ENCODE assay signal across 8 mouse cellular contexts in genomic region chr11:83040325-83040724, GRCm38 (mm10). TPM values are rescaled to one million over a fixed set of nuclear protein-coding genes. Genes with fewer than 3 reads are reported as not detected.
DNase-seq lines count a peak whose midpoint lies in the region; ATAC-seq lines count a peak whose summit lies in the region.

No protein-coding gene starts in this region.

- H3K79me2 ChIP-seq in macrophage (ENCODE audit: inconsistent target), result peaks cover 37% of the 10 kb centered on the region

- ATAC-seq in heart, embryonic 14.5 days (ENCODE audit: insufficient number of reproducible peaks, insufficient read depth, low FRiP score, low read depth), result no peak
- no peak for ATAC-seq in forebrain, embryonic 13.5 days

- DNase-seq in adrenal gland, postnatal 10 days, result peak; percentile 14
- no peak for DNase-seq in adrenal gland, adult 8-10 months
- DNase-seq in CD4-positive helper T cell, adult 2 months (ENCODE audit: low read depth, low spot score), result peak; percentile 90
- DNase-seq in ovary, postnatal 10 days (ENCODE audit: low spot score), result no peak
- DNase-seq in left cerebral cortex, adult 11 months (ENCODE audit: low spot score), result no peak

- no peaks in the 10 kb centered on the region for H3K36me3 ChIP-seq in heart, embryonic 14.5 days (ENCODE audit: control insufficient read depth, insufficient read depth, low read length)
- H3K36me3 ChIP-seq in macrophage (ENCODE audit: inconsistent target), result peaks cover 23% of the 10 kb centered on the region
- no peaks in the 10 kb centered on the region for H3K36me3 ChIP-seq in forebrain, embryonic 13.5 days (ENCODE audit: poor library complexity, severe bottlenecking)

- no peaks in the 10 kb centered on the region for H3K9me3 ChIP-seq in heart, embryonic 14.5 days (ENCODE audit: control insufficient read depth, low read length)
- H3K9me3 ChIP-seq in forebrain, embryonic 13.5 days (replicated peaks), result no peaks in the 10 kb centered on the region

- H3K4me3 ChIP-seq in heart, embryonic 14.5 days (ENCODE audit: control insufficient read depth in 1 of 2, insufficient read depth in 1 of 2, low read depth in 1 of 2, low read length in 2 of 2), result peak overlapping the region in 1 of 2 experiments; percentile 21; a peak in 1 of 4 replicates
- H3K4me3 ChIP-seq in macrophage (ENCODE audit: inconsistent target), result peak overlapping the region; percentile 54
- H3K4me3 ChIP-seq in forebrain, embryonic 13.5 days, result no peak overlapping the region

- no peak overlapping the region for H3K27ac ChIP-seq in heart, embryonic 14.5 days (replicated peaks in 1 of 2; ENCODE audit: control insufficient read depth in 1 of 2, insufficient read depth in 1 of 2, low read depth in 2 of 2, low read length in 2 of 2)
- peak overlapping the region; percentile 96 for H3K27ac ChIP-seq in macrophage
- no peak overlapping the region for H3K27ac ChIP-seq in forebrain, embryonic 13.5 days

- H3K4me2 ChIP-seq in heart, embryonic 14.5 days (ENCODE audit: low read length), result peak overlapping the region; percentile 62
- H3K4me2 ChIP-seq in forebrain, embryonic 13.5 days, result no peak overlapping the region

- no peak overlapping the region for H3K9ac ChIP-seq in heart, embryonic 14.5 days (ENCODE audit: low read length)
- H3K9ac ChIP-seq in forebrain, embryonic 13.5 days, result no peak overlapping the region

- 11% methylated on average over 1 of the region's 1 CpGs for WGBS in heart, embryonic 14.5 days
- no CpG with 5 or more reads among the region's 1 CpGs for WGBS in macrophage (ENCODE audit: missing documents)
- WGBS in forebrain, embryonic 13.5 days, result 32% methylated on average over 1 of the region's 1 CpGs

- H3K4me1 ChIP-seq in heart, embryonic 14.5 days (ENCODE audit: control insufficient read depth in 2 of 2, insufficient read depth in 2 of 2, low read length in 2 of 2), result no peaks in the 10 kb centered on the region
- no peaks in the 10 kb centered on the region for H3K4me1 ChIP-seq in forebrain, embryonic 13.5 days

- H3K27me3 ChIP-seq in heart, embryonic 14.5 days (ENCODE audit: control insufficient read depth, insufficient read depth, low read length), result no peaks in the 10 kb centered on the region
- peaks cover 7% of the 10 kb centered on the region; the same call in 1 of the 2 replicates for H3K27me3 ChIP-seq in forebrain, embryonic 13.5 days

RNA-seq across cellular contexts. Expression of gene Slfn8, which starts 19.7 kb away (rescaled TPM):
- under 1 TPM; 0.66 to 0.91 TPM for total RNA-seq in adrenal gland, postnatal 10 days (2021)
- total RNA-seq in adrenal gland, adult 8-10 months (2022), result 1 to 10 TPM; 1.9 to 5.4 (median 3.5) TPM
- 0.58 TPM in 2 replicates for polyA plus RNA-seq in heart, embryonic 14.5 days (2014; fragmentation: Nextera tagmentation; extraction: Ambion mirVana)
- total RNA-seq in macrophage (2018; cell fraction: chromatin; rRNA removed), result 1,000 to 10,000 TPM in 3 of 26 experiments, 100 to 1,000 TPM in 23; 149 to 1,206 (median 560) TPM
- total RNA-seq in macrophage (2018; cell fraction: cytosol; rRNA removed), result 100 to 1,000 TPM in 15 of 26 experiments, 10 to 100 TPM in 11; 69.3 to 339 (median 209) TPM
- total RNA-seq in macrophage (2018; cell fraction: nucleus; rRNA removed), result 100 to 1,000 TPM in 25 of 26 experiments, 10 to 100 TPM in 1; 97.1 to 956 (median 621) TPM
- polyA plus RNA-seq in macrophage (2018), result 43.7 to 104 TPM (median 83.5 TPM) in 3 replicates
- polyA plus RNA-seq in forebrain, embryonic 13.5 days (2015; fragmentation: Nextera tagmentation; extraction: Ambion mirVana), result 0.09 and 0.17 TPM in 2 replicates

RNA-seq across cellular contexts. Expression of gene Slfn2, which starts 24.6 kb away (rescaled TPM):
- total RNA-seq in adrenal gland, postnatal 10 days (2021), result 1 to 10 TPM; 6.6 to 8.3 TPM
- total RNA-seq in adrenal gland, adult 8-10 months (2022), result 1 to 10 TPM; 4.8 to 7.0 (median 6.1) TPM
- polyA plus RNA-seq in heart, embryonic 14.5 days (2014; fragmentation: Nextera tagmentation; extraction: Ambion mirVana), result 4.5 and 5.5 TPM in 2 replicates
- total RNA-seq in macrophage (2018; cell fraction: chromatin; rRNA removed), result 100 to 1,000 TPM; 204 to 973 (median 602) TPM
- total RNA-seq in macrophage (2018; cell fraction: cytosol; rRNA removed), result 1,000 to 10,000 TPM in 20 of 26 experiments, 100 to 1,000 TPM in 6; 511 to 2,505 (median 1,185) TPM
- 1,000 to 10,000 TPM in 19 of 26 experiments, 100 to 1,000 TPM in 7; 398 to 1,812 (median 1,263) TPM for total RNA-seq in macrophage (2018; cell fraction: nucleus; rRNA removed)
- polyA plus RNA-seq in macrophage (2018), result 335 to 670 TPM (median 455 TPM) in 3 replicates
- polyA plus RNA-seq in forebrain, embryonic 13.5 days (2015; fragmentation: Nextera tagmentation; extraction: Ambion mirVana), result 0.28 and 0.61 TPM in 2 replicates

RNA-seq across cellular contexts. Expression of gene Slfn9, which starts 48.7 kb away (rescaled TPM):
- 10 to 100 TPM in 1 of 2 experiments, 1 to 10 TPM in 1; 8.0 to 12.0 TPM for total RNA-seq in adrenal gland, postnatal 10 days (2021)
- total RNA-seq in adrenal gland, adult 8-10 months (2022), result 10 to 100 TPM in 2 of 4 experiments, 1 to 10 TPM in 2; 7.4 to 11.7 (median 9.1) TPM
- polyA plus RNA-seq in heart, embryonic 14.5 days (2014; fragmentation: Nextera tagmentation; extraction: Ambion mirVana), result 12.4 and 13.8 TPM in 2 replicates
- 100 to 1,000 TPM in 1 of 26 experiments, 10 to 100 TPM in 25; 10.2 to 267 (median 38.9) TPM for total RNA-seq in macrophage (2018; cell fraction: chromatin; rRNA removed)
- 100 to 1,000 TPM in 4 of 26 experiments, 10 to 100 TPM in 22; 16.4 to 122 (median 54.7) TPM for total RNA-seq in macrophage (2018; cell fraction: cytosol; rRNA removed)
- total RNA-seq in macrophage (2018; cell fraction: nucleus; rRNA removed), result 100 to 1,000 TPM in 4 of 26 experiments, 10 to 100 TPM in 22; 14.0 to 224 (median 67.3) TPM
- polyA plus RNA-seq in macrophage (2018), result 24.7 to 28.8 TPM (median 27.0 TPM) in 3 replicates
- polyA plus RNA-seq in forebrain, embryonic 13.5 days (2015; fragmentation: Nextera tagmentation; extraction: Ambion mirVana), result 9.3 and 10.2 TPM in 2 replicates

Comparison
In these comparisons a context has a peak if more than half of its experiments do, and no peak if none do; other contexts are left out.
1. DNase-seq: peak in adrenal gland, postnatal 10 days (single experiment) and CD4-positive helper T cell, adult 2 months (single experiment); none in adrenal gland, adult 8-10 months (single experiment), ovary, postnatal 10 days (single experiment) and left cerebral cortex, adult 11 months (single experiment).
2. RNA of gene Slfn8, which starts 19.7 kb away (polyA plus RNA-seq): 43.7 to 104 TPM in macrophage; 0.58 TPM in heart, embryonic 14.5 days and 0.09 to 0.17 TPM in forebrain, embryonic 13.5 days; every median in the first group is over 10 times any median in the second.
3. RNA of gene Slfn2, which starts 24.6 kb away (polyA plus RNA-seq): 335 to 670 TPM in macrophage; 4.5 to 5.5 TPM in heart, embryonic 14.5 days and 0.28 to 0.61 TPM in forebrain, embryonic 13.5 days; every median in the first group is over 10 times any median in the second.